Mouse (Mus musculus) forebrain, embryonic 11.5 days (tissue): ENCODE results near the gene 6820408C15Rik. TPM values are rescaled to one million over a fixed set of nuclear protein-coding genes. Genes with fewer than 3 reads are reported as not detected.

Source experiments
- ATAC-seq: fragments of 200-750 bp; cut with Nextera tagmentation; replicated peaks from 2 replicates; pipeline ENCODE4 v1.8.0; 2017; ENCODE audit warnings: moderate TSS enrichment; ENCODE audit not compliant: low FRiP score
- DNase-seq: peaks from one replicate; pipeline ENCODE4 v3.0.0-alpha.2; 2017; ENCODE audit warnings: low spot score
- H3K27ac ChIP-seq: fragments of 300-500 bp; sonication (generic); 2 replicates; pipeline ENCODE4 v1.5.1; 2014; ENCODE audit warnings: low read depth, low read length
- H3K27me3 ChIP-seq: fragments of 300-500 bp; sonication (generic); 2 replicates; pipeline ENCODE4 v1.6.1; 2014; ENCODE audit warnings: mild to moderate bottlenecking, low read length, mixed read lengths; ENCODE audit not compliant: control insufficient read depth, insufficient read depth
- H3K36me3 ChIP-seq: fragments of 300-500 bp; sonication (generic); 2 replicates; pipeline ENCODE4 v1.6.1; 2014; ENCODE audit warnings: mild to moderate bottlenecking, low read length, moderate library complexity, mixed read lengths; ENCODE audit not compliant: control insufficient read depth, insufficient read depth
- H3K4me1 ChIP-seq: fragments of 300-500 bp; sonication (generic); replicated peaks from 2 replicates; pipeline ENCODE4 v1.6.1; 2014; ENCODE audit warnings: low read length, mixed read lengths; ENCODE audit not compliant: control insufficient read depth, insufficient read depth
- H3K4me2 ChIP-seq: fragments of 300-500 bp; sonication (generic); 2 replicates; pipeline ENCODE4 v1.6.1; 2014; ENCODE audit warnings: low read depth, mild to moderate bottlenecking, low read length, moderate library complexity, mixed read lengths; ENCODE audit not compliant: severe bottlenecking
- H3K4me3 ChIP-seq: fragments of 300-500 bp; sonication (generic); 2 replicates; pipeline ENCODE4 v1.5.1; 2014; ENCODE audit warnings: low read depth, low read length
- H3K9ac ChIP-seq: fragments of 300-500 bp; sonication (generic); 2 replicates; pipeline ENCODE4 v1.6.1; 2014; ENCODE audit warnings: low read length
- H3K9me3 ChIP-seq: fragments of 300-500 bp; sonication (generic); 2 replicates; pipeline ENCODE4 v1.6.1; 2016; ENCODE audit warnings: low read length, mixed read lengths; ENCODE audit not compliant: control insufficient read depth
- WGBS: fragments of 180-500 bp; shearing (Covaris S2); extraction: QIAGEN DNeasy Blood & Tissue Kit; methylation state at CpG from one replicate; pipeline ENCODE4 v1.1.7; 2014; 5-methylcytosine and 5-hydroxymethylcytosine counted together
- polyA plus RNA-seq: library from polyadenylated mRNA; unstranded; fragments of >200 nt; fragmentation: Nextera tagmentation; extraction: Ambion mirVana; gene quantifications from 2 replicates; pipeline ENCODE4 v1.2.1, GENCODE M21; 2014

Gene 6820408C15Rik
- polyA plus RNA-seq, 1 experiment from 2014 or later = 0.41 TPM

DNA sequence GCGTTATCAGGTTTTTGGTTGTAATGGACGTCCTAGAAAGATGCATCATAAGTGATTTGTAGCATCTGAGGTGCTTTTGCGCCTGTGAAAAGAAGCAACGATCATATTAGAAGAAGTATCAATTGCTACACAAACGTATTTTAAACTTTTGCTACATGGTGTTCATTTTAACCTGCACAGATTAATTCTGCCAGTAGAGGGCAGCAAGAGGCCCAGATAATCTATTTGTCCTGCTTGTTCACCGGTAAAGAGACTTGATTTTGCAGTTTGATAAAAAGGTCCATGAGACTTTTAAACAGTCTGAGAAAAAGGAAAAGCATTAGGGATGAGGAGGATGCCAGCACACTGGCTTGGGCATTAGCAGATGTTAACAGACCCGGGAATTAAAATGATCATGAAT is 55.6 kb downstream of the 6820408C15Rik start:
- Histone ChIP-seq H3K36me3 (no peaks in the 10 kb centered on the region), H3K4me3 (no peak overlapping the region), H3K4me2 (no peak overlapping the region), H3K27me3 (no peaks in the 10 kb centered on the region), H3K9ac (no peak overlapping the region), H3K4me1 (no peaks in the 10 kb centered on the region), H3K27ac (no peak overlapping the region), H3K9me3 (no peaks in the 10 kb centered on the region)
- WGBS = 37% methylated on average over 7 of the region's 7 CpGs
- ATAC-seq (no peak), DNase-seq (no peak)

- WGBS = 38% methylated on average over 3 of the region's 3 CpGs
- H3K4me3 ChIP-seq = no peak overlapping the region
- DNase-seq (no peak), ATAC-seq (no peak)
- H3K36me3 ChIP-seq = no peaks in the 10 kb centered on the region
- H3K9ac ChIP-seq = no peak overlapping the region
- H3K4me1 ChIP-seq = no peaks in the 10 kb centered on the region
- H3K4me2 ChIP-seq = no peak overlapping the region
- no peak overlapping the region for H3K27ac ChIP-seq
- no peaks in the 10 kb centered on the region for H3K9me3 ChIP-seq
- H3K27me3 ChIP-seq = no peaks in the 10 kb centered on the region
These were observed 57.0 kb downstream of the 6820408C15Rik start for GRCm38 (mm10) chr2:152472434-152472833.

DNA sequence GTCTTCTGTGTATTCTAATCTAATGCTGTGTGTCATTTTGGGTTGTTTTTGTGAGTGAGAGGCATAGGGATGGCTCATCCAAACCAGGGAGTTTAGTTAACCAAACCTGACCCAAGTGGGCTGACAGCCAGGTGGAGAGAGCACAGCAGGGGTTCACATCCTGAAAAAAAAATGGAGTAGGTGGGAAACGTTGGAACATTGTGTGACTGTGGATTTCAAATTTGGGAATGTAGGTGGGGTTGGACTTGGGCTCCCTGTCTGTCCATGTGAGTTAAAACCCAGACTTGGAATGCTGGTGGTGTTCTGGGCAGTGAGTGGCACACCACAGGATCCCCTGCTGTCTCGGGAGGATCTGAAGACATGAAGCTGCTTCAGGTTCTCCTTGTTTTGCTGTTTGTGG is 61.4 kb downstream of the 6820408C15Rik start, which contains the start of gene Defb20:
Gene Defb20, plus strand, starts transcription at position 301 of the 400 bp plus-strand sequence.
- no peak for ATAC-seq
- no peaks in the 10 kb centered on the region for H3K4me1 ChIP-seq

GRCm38 (mm10) chr2:152480881-152481280 is 65.5 kb downstream of the 6820408C15Rik start:
- ATAC-seq (no peak), DNase-seq (no peak)
- Histone ChIP-seq H3K36me3 (no peaks in the 10 kb centered on the region), H3K27me3 (no peaks in the 10 kb centered on the region), H3K4me2 (no peak overlapping the region), H3K27ac (no peak overlapping the region), H3K4me3 (no peak overlapping the region), H3K9me3 (no peaks in the 10 kb centered on the region), H3K4me1 (no peaks in the 10 kb centered on the region), H3K9ac (no peak overlapping the region)
- WGBS = 88% methylated on average over 3 of the region's 3 CpGs

More for the DNA sequence above, 61.4 kb downstream of the 6820408C15Rik start, which contains the start of gene Defb20:
- no peaks in the 10 kb centered on the region for H3K36me3 ChIP-seq
- H3K27me3 ChIP-seq = no peaks in the 10 kb centered on the region
- no peak within 1 kb of the TSS for H3K9ac ChIP-seq
- no peaks in the 10 kb centered on the region for H3K9me3 ChIP-seq
- no peak within 1 kb of the TSS for H3K27ac ChIP-seq
- WGBS = 61% methylated on average over 2 of the region's 2 CpGs
- H3K4me3 ChIP-seq = no peak within 1 kb of the TSS
- DNase-seq = no peak
- no peak within 1 kb of the TSS for H3K4me2 ChIP-seq

DNA sequence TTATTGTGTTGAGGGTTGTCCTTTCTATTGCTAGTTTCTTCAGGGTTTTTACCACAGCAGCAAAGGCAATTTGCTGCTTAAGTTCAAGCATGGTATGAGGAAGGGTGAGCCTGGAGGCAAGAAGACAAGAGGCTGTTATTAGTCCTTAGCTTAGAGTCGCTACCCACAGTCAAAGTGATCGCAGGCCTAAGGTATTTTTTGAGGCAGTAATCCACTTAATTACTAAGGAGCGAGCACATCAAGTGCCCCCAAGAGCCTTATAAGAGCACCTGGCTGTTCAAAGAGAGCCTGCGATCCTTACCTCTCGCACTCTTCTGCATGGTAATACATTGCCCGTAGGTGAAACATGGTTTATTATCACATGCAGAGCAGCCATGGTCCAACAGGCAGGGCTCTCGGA is 66.3 kb downstream of the 6820408C15Rik start:
- Histone ChIP-seq H3K27ac (no peak overlapping the region), H3K4me1 (no peaks in the 10 kb centered on the region), H3K9ac (no peak overlapping the region), H3K9me3 (no peaks in the 10 kb centered on the region), H3K4me2 (no peak overlapping the region), H3K36me3 (no peaks in the 10 kb centered on the region), H3K27me3 (no peaks in the 10 kb centered on the region), H3K4me3 (no peak overlapping the region)
- ATAC-seq (no peak), DNase-seq (no peak)
- 89% methylated on average over 7 of the region's 7 CpGs for whole genome bisulfite sequencing

GRCm38 (mm10) chr2:152487024-152487423 is 71.6 kb downstream of the 6820408C15Rik start:
- H3K4me3 ChIP-seq = no peak overlapping the region
- DNase-seq = peak; percentile 55
- no peak overlapping the region for H3K4me2 ChIP-seq
- no peak overlapping the region for H3K9ac ChIP-seq
- no peaks in the 10 kb centered on the region for H3K36me3 ChIP-seq
- WGBS = 71% methylated on average over 2 of the region's 2 CpGs
- H3K27ac ChIP-seq = no peak overlapping the region
- H3K27me3 ChIP-seq = no peaks in the 10 kb centered on the region
- no peak for ATAC-seq
- no peaks in the 10 kb centered on the region for H3K4me1 ChIP-seq
- H3K9me3 ChIP-seq = no peaks in the 10 kb centered on the region

- ATAC-seq (no peak), DNase-seq (no peak)
- Histone ChIP-seq H3K4me3 (no peak within 1 kb of the TSS), H3K9ac (no peak within 1 kb of the TSS), H3K4me2 (no peak within 1 kb of the TSS), H3K4me1 (no peaks in the 10 kb centered on the region), H3K27ac (no peak within 1 kb of the TSS), H3K27me3 (no peaks in the 10 kb centered on the region), H3K9me3 (no peaks in the 10 kb centered on the region), H3K36me3 (no peaks in the 10 kb centered on the region)
These were observed 74.7 kb downstream of the 6820408C15Rik start, which contains the start of gene Defb22 for GRCm38 (mm10) chr2:152490038-152490437. Gene Defb22, minus strand, starts transcription at chr2:152490138.

DNA sequence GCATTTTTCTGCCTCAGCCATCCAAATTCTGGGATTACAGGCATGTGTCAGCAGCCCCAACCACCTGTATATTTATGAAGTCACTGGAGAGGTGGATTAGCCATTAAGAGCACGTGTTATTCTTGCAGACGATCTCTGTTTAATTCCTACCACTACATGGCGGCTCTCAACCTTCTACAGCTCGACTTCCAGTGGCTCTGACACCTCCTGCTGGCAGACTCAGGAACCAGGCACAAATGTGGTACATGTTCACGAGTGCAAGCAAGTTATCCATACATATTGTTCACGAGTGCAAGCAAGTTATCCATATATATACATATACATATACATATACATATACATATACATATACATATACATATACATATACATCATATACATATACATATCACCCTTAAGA is 77.8 kb downstream of the 6820408C15Rik start:
- H3K9ac ChIP-seq = no peak overlapping the region
- ATAC-seq (no peak), DNase-seq (no peak)
- 78% methylated on average over 6 of the region's 6 CpGs for WGBS
- H3K27me3 ChIP-seq = no peaks in the 10 kb centered on the region
- H3K36me3 ChIP-seq = no peaks in the 10 kb centered on the region
- no peak overlapping the region for H3K27ac ChIP-seq
- H3K9me3 ChIP-seq = no peaks in the 10 kb centered on the region
- H3K4me3 ChIP-seq = no peak overlapping the region
- no peaks in the 10 kb centered on the region for H3K4me1 ChIP-seq
- no peak overlapping the region for H3K4me2 ChIP-seq
